Mouse (Mus musculus): ENCODE results near the gene Pogk.

DNA sequence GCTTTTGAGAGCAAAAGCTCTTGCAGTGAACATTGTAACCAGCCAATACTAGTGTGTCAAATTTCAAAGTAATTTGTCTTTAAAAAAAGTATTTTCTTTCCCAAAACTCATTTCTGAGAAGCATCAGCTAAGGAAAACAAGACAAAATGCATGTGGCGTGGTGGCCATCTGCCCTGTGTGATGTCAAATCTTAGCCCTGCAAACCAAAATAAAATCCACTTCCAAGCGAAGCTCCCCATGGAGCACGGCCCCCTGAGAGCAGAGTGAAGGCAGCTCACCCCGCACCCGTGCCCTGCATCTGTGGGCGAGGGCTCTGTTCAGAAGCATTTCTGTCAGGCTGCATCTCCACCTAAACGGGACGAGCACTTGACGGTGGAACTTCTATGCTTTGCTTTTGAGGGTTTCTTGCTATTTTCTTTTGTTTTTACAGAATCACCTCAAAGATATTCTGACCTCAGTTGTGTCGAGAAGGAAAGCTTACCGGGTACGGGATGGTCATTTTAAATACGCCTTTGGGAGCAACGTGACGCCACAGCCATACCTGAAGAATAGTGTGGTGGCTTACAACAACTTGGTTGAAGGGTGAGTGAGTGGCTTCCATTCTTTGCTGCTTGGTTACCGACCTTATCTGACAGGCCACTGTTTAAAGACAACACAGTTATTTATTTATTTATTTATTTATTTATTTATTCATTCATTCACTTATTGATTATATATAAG is 20.1 kb downstream of the Pogk start:
- TF ChIP-seq POLR2A (IDR thresholded peaks at IDR 0.05; ENCODE audit: low read depth, low read length) (no peak), CTCF (IDR thresholded peaks at IDR 0.05; ENCODE audit: extremely low read depth, insufficient read depth, insufficient read length, insufficient replicate concordance) (no peak)

Measured in spleen, adult 2 months (tissue).